Mouse (Mus musculus): ENCODE results near the gene Srrm4.

Gene Srrm4

DNA sequence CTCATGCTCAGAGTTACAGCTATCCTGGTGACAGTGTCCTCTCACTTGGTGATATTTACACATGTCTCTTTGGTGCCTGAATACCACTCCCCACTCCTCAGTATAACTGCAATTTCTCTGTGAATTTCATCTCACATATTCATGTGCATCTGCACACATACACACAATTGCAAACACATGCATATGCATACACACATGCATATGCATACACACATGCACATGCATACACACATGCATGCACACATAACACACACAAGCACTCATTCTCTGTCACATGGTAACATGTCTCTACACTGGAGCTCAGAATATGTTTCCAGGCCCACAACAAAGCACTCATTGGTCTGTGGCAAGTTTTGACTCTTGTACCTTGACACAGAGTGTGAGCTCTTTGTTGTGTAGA is 39.0 kb downstream of the Srrm4 start:
- no peak for DNase-seq

DNA sequence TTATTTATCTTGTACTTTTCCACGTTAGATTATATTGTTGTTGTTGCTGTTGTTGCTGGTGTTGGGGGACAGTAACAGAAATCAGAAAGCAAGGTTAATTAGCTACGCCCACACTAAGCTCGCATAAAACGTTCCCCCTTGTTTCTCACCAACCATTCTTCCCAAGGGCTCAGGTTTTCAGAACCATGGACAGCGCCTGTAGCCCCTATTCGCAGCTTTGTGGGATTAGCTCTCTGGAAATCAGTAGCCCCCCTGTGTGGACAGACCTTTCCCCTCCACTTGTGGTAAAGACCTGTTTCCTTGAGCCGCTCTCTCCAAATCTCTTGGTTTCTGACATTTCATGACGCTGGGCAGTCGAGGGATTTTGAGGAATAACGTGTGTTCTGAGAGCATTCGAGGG is 45.9 kb downstream of the Srrm4 start:
- no peak for DNase-seq

DNA sequence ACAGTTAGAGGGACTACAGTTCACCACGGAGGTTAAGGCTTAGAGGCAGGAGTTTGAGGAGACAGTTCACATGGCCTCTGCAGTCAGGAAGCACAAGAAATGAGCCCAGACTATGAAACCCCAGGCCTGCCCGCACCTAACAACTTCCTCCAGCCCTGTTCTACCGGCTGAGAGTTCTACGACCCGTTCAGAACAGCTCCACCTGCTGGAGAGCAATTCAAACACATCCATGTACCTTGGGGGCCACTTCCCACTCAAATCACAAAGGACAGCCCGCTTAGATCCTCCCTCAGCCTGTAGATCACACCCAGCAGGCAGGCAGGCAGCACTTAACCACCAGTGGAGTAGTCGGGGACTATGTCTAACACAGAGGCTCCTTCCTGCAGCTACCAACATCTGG is 49.3 kb downstream of the Srrm4 start:
- no peak for DNase-seq

DNA sequence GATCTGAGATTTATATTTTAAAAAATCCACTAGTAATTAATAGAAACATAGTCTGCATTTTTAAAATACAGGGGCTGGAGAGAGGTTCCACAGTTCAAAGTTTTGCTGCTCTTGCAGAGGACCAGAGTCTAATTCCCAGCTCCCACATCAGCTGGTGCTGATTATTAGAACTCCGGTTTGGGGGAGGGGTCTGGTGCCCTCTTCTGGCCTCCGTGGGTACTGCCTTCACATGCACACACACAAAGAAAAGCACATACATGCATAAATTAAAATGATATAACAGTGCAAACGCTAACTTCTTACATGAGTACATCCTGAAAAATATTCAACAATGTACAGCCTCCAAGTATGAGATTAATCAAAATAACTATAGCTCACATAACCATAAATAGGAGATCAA is 50.5 kb downstream of the Srrm4 start:
- no peak for DNase-seq

DNA sequence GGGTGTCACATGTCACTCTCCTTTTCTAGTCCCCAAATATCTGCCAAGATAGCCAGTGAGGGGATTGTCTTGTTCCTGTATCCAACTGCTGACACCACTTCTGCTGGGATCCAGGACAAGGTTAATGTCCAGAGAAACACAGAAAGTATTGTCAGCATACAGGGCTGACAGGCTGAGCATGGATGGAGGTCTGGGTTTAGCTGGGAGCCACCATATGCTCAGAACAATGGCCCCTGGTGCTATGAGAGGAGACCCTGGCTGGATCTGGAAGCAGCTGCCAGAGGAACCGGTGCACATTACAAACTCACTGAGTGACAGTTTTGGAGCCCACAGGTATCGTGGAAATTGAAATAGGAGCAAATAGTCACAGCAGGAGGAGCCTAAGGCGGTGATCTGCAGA is 52.3 kb downstream of the Srrm4 start:
- no peak for DNase-seq

DNA sequence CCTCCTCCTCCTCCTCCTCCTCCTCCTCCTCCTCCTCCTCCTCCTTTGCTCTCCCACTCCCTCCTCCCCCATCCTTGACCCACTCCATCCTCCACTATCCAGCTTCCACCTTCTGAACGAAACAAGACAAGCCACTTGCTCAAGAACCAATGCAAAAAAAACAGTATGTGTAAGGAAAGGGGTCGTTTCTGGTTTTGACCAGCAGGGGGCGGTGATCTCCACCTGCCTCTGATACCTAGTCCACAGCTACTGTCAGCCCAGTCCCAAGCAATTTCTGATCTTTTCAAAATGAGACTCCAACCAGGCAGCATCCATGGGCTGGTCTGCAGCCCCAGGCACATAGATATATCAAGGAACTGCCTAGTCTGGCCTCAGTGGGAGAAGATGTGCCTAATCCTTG is 53.1 kb downstream of the Srrm4 start:
- DNase-seq = no peak

DNA sequence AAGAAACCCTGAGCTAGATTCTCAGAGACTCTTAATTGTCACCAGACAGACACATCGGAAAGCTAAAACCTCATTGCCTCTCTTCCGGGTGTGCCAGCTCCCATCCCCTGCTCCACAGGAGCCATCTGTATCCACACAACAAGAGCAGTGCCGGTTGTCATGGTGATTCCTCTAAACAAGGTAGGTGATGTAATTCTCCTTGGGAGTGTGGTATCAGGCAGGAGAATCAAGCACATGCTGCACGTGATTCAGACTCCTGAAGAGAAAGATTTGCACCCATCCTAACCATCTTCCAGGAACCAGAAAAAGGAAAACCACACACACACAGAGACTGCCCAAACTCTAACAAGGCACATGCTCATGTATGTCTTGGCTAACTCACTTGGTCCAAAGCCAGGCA is 65.3 kb downstream of the Srrm4 start:
- DNase-seq = peak; percentile 83

DNA sequence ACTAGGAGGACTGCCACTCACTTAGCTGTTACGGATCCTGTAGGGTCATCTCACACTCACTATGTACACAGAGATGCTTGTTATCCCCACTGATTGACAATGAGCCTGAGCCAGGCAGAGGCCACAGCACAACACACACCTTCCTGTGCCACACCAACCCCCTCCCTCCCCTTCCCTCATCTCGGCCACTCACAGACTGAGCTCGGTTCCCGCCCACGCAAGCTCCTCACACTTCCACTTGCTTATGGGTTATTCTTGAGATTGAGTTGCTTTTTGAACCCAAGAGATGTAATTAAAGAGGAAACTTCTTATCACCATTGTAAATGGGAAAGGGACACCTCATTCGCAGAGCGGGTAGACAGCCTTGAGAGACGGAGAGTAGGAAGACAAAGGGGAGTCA is 66.3 kb downstream of the Srrm4 start:
- DNase-seq = no peak

DNA sequence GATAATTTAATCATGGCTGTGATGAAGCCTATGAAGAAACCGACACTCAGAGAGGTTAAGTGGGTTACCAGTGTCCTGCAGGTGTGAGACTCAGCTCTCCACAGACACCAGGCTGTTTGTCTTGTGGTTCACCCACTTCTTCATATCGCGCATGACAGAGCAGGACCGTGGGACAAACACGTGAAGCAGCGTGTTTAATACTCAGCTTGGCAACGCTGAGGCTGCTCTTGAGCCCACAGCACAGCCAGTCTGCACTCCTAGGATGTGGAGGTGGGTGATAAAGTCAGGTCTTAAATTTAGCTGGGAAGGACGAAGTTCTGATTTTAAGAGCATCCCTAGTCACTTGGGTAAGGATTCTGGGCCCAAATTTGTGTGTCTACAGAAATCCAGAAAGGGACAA is 68.1 kb downstream of the Srrm4 start:
- DNase-seq = no peak

DNA sequence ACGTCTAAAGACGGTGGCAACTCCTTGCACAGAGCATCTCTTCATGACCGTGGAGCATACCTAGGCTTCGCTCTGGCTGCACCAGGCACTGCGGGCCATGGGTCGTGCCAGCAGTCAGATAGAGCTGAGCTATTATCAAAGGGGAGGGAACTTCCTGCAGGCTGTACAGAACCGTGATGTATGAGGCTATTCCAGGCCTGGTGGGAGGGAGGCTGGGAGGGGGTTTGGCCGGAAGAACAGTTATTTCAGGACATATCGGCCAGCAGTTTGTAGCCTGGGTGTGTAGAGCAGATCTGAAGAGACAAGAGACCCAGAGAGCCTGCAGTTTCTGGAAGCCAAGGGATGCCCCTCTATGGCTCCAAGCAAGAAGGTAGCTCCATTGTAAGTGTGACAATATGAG is 68.5 kb downstream of the Srrm4 start:
- no peak for DNase-seq

DNA sequence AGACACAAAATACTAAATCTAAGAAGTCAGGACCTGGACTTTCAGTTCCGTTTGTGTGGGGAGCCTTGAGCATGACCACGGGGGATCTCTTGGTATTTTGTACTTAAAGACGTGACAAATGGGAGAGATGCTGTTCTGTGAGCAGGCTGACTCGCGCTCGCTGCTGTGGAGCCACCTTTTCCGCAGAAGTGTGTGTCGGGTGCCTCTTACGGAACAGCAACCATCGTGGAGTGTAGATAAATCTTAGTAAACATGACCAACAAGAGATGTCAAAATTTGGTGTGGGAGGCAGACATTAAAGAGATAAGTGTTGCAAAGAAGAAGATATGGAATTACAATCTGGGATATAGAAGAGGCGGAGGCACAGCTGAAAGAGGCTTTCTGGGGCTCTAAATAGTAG is 69.3 kb downstream of the Srrm4 start:
- DNase-seq = no peak

DNA sequence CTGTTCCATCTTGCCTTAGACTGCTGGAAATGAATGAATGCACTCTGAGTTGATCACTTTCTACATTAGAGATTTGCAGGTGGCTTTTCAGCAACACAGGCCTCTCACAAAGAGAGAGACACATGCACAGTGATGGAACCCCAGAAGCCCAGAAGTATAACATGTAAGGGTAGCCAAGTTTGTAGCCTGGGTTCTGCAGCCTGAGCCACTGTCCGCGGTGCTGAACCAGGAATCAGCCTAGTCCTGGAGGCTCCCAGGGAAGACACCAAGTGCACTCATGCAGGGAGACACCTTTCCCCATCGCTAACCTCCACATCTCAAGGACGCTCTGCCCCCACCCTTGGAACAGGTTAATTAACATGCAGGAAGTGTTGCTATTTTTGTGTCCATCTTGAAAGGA is 73.6 kb downstream of the Srrm4 start:
- no peak for DNase-seq

DNA sequence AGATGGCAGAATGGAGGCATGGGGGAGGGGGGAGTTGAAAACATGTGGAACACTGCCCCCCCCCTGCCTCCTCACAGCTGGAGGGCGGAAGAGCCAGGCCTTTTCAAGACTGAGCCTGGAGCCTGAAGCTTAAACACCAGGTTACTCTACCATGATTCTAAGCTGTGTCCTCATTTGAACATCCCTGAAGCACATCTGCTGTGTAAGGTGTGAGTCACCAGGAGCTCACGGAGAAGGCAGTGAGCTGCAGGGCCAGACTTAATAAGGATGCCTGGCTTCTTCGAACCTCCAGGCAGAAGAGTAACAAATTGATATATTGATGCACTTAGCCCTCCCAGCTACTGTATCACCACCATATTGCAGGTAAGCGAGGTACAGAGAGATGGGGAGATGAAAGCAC is 79.5 kb downstream of the Srrm4 start:
- no peak for DNase-seq

DNA sequence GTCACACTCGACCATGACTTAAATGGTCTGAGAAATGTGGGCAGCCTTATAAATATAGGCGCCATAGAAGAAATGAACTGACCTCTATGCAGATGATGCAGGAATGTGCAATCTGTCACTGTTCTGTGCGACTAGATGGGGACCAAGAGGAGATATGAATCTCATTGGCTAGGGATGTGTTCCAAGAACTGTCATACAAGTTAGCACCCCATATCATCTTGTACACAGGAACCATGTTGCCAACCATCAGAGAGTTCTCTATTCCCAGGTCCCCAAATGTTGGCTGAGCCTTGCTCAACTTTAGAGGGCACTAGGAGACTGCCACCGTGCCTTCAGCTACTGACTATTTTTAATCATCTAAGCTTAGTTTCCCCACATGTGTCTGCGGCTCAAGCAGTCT is 81.4 kb downstream of the Srrm4 start:
- DNase-seq = no peak

DNA sequence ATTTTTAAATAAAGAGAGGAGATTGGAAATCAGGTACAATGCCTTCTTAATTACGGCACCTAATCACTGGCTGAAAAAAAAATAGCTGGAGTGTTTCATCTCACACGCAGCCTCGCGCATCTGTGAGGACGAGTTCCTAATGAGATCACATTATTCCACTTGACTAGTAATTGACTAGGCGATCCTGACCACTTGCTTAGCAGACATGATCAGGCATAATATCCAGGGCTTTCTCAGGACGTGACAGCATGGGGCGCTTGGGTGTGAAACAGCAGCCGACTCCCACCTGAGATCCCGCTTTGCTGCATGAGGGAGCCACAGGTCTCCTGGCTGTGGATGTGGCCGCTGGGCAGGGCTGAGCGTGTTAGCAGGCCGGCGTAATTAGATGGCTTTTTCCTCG is 90.3 kb downstream of the Srrm4 start:
- no peak for DNase-seq

DNA sequence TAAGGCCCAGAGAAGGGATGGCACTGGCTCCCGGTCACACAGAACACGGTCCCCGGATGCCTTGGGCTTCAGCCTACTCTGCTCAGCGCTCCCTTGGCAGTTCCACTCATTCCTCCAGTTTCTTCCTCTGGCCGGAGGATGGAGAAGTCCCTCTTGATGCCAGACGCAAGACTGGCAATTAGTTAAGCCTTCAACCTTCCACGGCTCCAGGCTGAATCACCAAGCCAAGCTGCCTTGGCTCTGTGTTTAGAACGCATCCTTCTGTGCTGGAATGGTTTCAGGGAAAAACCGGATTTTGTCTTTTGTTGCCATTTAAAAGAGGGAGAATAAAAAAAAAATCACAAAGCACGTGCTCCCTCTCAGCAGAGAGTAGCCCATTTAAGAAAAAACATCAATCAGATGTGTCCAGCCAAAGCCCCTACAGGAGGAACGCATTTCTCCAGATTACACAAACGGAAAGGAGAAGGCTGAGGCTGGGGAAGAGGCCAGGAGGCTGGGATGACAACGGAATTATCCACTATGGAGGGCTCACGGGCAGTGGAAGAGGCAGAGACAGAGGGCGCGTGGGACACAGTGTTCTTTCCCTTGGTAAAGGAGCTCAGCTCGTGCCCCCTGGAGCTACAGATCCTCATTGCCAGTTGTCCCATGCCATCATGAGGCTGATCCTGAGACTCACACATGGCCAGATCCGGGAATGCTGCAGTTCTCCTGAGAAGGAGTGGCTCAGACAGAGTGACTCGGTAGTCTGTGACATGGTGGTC is 92.6 kb downstream of the Srrm4 start:
- peak; percentile 79 for DNase-seq

DNA sequence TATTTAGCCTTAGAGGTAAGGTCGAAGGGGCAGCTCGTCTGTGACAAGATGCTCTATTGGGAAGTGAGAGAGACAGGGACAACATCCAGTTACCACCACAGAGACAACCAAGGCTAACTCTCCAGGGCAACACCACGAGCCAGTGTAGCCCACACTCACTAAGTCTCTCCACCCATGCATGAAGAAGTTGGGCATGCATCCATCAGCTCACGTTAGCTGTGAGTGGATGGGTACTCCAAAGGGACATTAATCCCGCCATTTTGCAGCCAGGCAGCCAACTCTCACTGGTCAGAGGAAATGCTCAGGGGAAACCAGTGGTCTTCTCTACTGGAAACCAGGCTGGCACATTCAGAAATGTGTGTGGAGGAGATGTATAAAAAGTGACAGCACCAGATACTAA is 93.8 kb downstream of the Srrm4 start:
- no peak for DNase-seq

DNA sequence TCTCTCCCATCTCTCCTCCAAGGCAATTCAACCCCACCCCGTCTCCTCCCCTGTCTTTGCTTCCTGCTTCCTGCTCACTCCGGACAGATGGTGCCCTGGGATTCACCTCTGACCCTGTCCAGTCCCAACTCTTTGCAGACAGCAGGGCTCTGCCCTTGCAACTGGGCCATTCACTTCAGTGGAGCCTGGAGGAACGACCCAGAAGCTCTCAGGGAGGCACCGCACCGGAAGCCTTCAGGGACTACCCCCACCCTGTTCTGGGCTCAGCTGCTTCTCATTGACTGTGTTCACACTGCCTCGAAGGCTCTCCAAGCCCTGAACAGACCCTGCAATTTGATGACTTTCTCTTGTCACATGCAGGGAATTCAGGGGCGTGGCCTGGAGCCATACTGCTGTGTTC is 94.4 kb downstream of the Srrm4 start:
- no peak for DNase-seq

DNA sequence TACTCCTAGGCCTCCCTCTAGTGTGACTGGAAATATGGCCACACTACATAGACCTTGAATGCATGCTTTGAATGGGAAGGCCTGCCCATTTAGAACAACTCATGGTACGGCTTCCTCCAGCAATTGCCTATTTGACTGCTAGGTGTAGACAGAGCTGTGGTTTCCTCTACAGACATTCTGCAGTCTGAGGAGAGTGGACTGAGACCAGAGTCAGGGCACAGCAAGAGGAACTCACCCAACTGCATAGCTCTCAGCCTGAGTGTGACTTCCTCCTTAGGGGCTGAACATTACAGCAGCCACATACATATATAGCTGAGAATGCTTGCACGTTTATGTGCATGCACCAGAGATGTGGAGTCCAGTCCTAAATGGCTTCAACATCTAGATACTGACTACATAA is 94.9 kb downstream of the Srrm4 start:
- no peak for DNase-seq

DNA sequence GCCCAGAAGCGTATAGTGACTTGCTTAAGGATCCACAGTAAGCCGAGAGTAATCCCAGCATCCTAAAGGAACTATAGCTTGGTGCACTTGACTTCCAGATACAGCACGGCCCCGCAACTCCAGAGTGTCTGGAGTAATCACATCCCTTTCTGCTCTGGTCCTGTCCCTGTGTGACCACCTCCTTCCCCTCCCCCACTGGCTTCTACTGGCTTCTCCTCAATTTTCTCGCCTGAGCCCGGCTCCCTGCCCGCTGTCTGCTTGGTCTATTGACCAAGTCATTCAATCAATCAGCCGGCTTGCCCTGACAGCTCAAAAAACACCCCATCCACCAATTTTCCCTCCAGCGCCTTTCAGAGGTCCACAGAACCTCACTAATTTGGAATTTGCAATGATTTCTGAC is 96.2 kb downstream of the Srrm4 start:
- no peak for DNase-seq

DNA sequence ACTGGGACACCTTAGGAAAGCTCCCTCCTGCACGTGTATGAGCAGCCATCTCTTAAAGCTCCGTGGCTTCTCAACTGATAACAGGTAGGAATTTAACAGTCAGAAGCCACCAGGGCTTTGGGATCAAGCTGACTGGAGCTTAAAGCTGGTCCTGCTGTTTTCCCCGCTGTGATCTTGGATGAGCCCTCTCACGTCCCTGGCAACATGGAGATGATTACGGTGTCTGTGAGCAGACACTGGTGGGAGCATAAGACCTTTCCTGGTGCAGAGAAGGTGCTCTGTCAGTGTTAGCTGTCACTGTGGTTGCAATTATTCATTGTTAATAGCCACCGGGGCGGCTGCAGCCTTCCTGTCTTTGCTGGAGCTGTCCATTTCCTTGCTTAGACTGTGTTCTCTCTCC is 97.2 kb downstream of the Srrm4 start:
- peak; percentile 53 for DNase-seq

DNA sequence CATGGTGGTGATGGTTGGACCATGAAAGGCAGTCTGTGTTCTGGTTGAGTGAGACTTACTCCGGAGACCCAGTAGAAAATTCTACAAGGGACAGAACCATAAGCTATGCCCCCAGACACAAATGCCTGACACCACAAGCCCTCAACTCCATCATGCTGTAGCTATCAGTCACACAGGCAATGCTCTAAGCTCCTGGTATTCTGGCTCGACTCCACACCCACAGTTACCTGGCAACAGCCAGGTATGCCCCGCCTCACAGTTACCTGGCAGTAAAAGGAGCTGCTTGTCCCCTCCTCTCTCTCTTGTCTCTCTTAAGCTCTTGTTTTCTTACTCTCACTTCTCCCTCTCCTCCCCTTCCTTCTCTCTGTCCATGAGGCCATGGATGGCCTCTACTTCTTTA is 98.9 kb downstream of the Srrm4 start:
- no peak for DNase-seq

DNA sequence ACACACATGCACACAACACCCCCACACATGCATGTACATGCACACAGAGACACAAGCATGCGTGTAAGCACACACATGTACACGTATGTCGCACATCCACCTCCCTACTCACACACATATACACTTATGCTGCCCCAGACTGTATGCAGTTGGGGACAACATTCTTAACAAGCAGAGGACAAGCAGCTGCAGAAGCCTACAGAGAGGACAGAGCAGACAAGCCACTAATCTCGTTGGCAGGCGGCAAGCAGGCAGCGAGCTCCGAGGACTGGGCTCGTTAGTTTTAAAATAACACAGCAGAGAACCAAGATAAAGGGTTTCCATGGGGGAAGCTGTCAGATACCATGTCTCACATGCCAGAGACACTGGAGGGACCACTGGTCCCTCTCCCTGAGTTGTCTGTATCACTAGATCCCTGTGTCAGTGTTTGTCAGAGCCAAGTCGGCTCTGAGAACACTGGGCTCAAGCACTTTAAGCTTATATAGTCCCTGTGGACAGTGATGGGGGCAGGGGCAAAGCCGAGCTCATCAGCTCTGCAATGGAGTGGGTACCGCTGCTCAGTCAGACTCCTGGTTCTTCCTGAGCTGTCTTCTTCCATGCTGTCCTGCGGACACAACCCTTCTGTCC is 99.7 kb downstream of the Srrm4 start:
- no peak for DNase-seq

DNA sequence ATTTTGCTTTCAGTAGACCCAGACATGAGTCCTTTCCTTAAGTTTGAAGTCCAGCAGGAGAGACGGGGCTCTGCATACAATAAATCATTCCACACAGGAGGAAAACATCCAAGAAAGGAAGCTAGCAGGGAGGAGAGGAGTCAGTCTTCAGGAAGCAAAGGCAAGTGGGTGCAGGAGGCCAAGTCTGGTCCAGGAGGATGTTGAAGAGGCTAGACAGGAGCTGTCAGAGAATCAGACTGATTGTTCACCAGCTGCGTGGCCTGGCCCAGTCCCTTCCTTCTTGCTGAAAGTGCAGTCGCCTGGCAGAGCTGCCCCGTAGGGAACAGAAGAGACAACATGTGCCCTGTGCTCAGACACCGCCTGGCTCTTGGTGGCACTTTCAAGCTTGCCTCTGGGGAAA is 100.8 kb downstream of the Srrm4 start:
- DNase-seq = no peak

DNA sequence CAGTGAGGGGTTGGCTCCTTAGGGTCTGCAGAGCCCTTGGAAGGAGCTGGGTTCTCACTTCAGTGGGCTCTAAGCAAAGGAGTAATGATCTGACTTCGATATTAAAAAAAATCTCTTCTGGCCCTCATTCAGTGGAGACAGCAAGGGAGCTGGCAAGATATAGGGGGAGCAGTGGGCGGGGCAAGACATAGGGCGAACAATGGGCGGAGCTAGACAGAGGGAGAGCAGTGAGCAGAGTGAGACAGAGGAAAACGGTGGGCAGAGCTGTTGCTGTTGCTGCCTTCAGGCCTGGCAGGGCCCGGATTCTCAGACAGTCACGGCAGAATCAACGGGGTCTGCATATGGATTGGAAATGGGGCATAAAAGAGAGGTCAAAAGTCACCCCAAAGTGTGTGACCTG is 102.0 kb downstream of the Srrm4 start:
- DNase-seq = no peak

Data from cerebellum, adult 11-12 months (tissue).